Mouse (Mus musculus): ENCODE results near the gene Efna5.

The Efna5 gene

GRCm38 (mm10) chr17:62691201-62691715, 189.9 kb downstream of the Efna5 start:
- no peak for DNase-seq

- no peak for DNase-seq
Measured at GRCm38 (mm10) chr17:62690256-62690655, 190.9 kb downstream of the Efna5 start.

- no peak for DNase-seq
Measured at GRCm38 (mm10) chr17:62689646-62690045, 191.5 kb downstream of the Efna5 start.

- DNase-seq, result no peak
Measured at GRCm38 (mm10) chr17:62687369-62687768, 193.7 kb downstream of the Efna5 start.

GRCm38 (mm10) chr17:62685181-62685580, 195.9 kb downstream of the Efna5 start:
- no peak for DNase-seq

- no peak for DNase-seq
Measured at GRCm38 (mm10) chr17:62683142-62683541, 198.0 kb downstream of the Efna5 start.

- no peak for DNase-seq
Measured at GRCm38 (mm10) chr17:62681726-62682125, 199.4 kb downstream of the Efna5 start.

- DNase-seq, result no peak
Measured at GRCm38 (mm10) chr17:62680737-62681136, 200.4 kb downstream of the Efna5 start.

- no peak for DNase-seq
Measured at GRCm38 (mm10) chr17:62676832-62677231, 204.3 kb downstream of the Efna5 start.

- DNase-seq, result no peak
Measured at GRCm38 (mm10) chr17:62676409-62676808, 204.7 kb downstream of the Efna5 start.

- no peak for DNase-seq
Measured at GRCm38 (mm10) chr17:62675811-62676255, 205.3 kb downstream of the Efna5 start.

- no peak for DNase-seq
Measured at GRCm38 (mm10) chr17:62672068-62672467, 209.0 kb downstream of the Efna5 start.

- no peak for DNase-seq
Measured at GRCm38 (mm10) chr17:62666761-62667160, 214.4 kb downstream of the Efna5 start.

- no peak for DNase-seq
Measured at GRCm38 (mm10) chr17:62665823-62666222, 215.3 kb downstream of the Efna5 start.

- DNase-seq, result no peak
Measured at GRCm38 (mm10) chr17:62664709-62665108, 216.4 kb downstream of the Efna5 start.

- no peak for DNase-seq
Measured at GRCm38 (mm10) chr17:62661801-62662200, 219.3 kb downstream of the Efna5 start.

- DNase-seq, result no peak
Measured at GRCm38 (mm10) chr17:62659501-62660175, 221.5 kb downstream of the Efna5 start.

- no peak for DNase-seq
Measured at GRCm38 (mm10) chr17:62657832-62658630, 223.1 kb downstream of the Efna5 start.

GRCm38 (mm10) chr17:62657051-62657450, 224.1 kb downstream of the Efna5 start:
- no peak for DNase-seq

- DNase-seq, result no peak
Measured at GRCm38 (mm10) chr17:62656591-62656990, 224.5 kb downstream of the Efna5 start.

GRCm38 (mm10) chr17:62655819-62656355, 225.2 kb downstream of the Efna5 start:
- no peak for DNase-seq

- DNase-seq, result no peak
Measured at GRCm38 (mm10) chr17:62652451-62652850, 228.7 kb downstream of the Efna5 start.

GRCm38 (mm10) chr17:62651696-62652095, 229.4 kb downstream of the Efna5 start:
- no peak for DNase-seq

Data from kidney, adult 18-20 months (tissue).